Mouse (Mus musculus) thymus, postnatal 4 days (tissue): ENCODE measurements around the gene Gpr62.

Experiments used
- DNase-seq: peaks from one replicate; pipeline ENCODE4 v3.0.0; 2021

Gene Gpr62

DNA sequence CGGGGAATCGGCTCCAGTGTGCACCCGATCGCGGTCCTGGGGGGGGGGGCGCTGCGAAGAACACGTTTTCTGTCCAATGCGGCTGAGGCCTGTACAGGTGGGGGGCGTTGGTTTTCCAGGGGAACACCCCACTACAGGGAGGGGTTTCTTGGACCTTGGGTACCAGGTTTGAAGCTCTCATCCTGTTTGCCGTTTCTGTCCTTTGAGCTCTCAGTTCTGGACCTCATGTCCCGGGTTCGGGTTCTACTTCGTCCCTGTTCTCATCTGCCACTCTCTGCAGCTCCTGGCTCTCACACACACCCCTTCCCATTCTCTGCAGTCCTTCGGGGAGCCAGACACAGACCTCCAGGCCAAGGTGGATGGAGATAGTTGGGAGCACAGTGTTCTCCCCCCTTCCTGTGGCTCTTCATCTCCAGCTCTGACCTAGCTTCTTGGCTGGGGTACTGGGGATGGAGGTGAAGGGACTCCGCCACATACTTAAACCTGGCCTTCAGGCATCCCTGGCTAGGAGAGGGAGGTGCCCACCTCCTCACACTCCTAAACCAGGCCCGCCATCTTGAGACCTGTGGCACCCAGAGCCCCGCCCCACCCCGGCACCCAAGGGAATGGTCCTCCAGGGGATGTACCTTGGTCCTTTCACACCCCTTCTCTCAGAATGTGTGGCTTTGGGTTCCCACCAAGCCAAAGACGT, 11.5 kb downstream of the Gpr62 start:
- no peak for DNase-seq

DNA sequence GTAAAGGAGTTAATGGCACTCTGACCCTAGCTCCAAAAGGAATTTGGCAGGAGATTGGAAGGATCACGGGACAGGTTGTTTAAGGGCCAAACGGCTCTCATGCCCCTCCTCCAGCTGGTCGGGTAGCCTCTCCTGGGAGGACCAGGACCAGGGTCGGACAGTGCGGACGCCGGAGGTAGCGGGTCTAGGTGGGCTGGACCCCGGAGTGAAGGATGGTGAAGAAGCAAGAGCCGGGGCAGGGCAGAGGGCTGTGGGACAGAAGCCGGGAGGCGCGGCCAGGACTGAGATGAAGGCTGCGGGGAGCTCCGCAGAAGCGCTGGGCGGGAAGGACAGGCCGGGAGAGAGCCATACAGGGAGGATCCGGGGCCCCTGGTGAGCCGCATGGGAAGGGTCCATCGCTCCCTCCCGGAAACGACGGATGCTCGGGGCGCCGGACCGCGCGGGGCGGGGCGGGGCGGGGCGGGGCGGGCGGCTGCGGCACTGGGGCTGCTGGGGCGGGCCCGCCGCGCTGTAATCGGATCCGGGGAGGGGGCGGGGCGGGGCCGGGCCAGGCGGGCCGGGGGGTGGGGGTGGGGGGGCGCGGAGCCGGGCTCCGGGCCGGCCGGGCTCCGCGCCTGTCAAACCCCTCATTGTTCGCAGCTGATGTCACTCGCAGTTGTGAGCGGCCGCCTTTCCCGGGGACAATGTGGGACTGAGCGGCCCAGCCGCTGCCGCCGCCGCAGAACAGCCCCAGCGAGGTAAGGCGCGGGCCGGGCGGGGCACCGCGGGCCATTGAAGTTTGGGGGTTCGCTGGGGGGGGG, 12.3 kb downstream of the Gpr62 start, which contains the start of gene Pcbp4:
Gene Pcbp4, plus strand, starts transcription at position 21 of the 800 bp plus-strand sequence.
- peak; percentile 61 for DNase-seq

DNA sequence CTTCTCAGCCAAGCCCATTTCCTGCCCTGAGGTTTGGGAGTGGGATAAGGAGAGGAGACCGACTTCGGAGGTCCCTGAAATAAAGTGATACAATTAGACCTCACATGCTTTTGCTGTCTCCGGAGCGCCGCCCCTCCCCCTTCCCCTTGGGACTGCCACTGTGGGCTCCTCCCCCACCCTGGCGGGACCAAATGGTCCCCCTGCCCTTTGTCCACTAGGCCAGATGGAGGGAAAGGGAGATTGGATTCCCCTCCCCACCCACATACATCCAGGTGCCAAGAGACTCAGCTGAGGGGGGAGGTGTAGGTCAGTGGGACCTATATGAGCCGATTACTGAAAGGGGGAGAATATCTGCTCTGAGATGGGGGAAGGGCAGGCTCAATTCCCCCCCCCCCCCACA, 12.9 kb downstream of the Gpr62 start:
- no peak for DNase-seq

DNA sequence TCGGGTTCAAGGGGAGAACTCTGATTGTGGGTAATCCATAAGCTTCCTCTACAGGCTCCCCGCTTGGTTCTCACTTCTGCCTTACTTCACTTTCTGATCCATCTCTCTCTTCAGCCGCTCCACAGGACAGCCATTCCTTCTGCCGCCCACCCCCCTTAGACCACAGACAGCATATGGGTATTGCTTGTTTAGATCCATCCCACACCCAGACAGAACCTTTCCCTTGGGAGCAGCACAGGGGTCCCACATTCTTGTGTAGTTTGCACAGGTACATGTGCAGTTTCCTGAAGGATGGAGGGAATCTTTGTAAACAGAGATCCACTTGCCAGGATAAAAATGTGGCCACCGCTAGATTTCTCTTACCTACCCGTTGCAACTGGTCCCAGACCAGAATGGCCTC, 13.4 kb downstream of the Gpr62 start:
- DNase-seq: no peak

DNA sequence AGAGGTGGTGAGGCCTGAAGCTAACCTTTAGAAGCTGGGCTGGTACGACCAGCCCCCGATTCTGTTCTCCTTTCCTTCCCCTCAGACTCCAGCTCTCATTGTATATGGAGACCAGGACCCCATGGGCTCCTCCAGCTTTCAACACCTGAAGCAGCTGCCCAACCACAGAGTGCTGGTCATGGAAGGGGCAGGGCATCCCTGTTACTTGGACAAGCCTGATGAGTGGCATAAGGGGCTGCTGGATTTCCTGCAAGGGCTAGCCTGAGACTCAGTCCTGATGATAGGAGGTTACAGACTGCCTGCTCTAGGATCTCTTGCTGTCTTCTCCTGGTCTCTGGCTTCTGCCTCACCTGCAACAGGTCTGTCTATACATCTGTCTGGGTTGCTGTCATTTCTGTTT, 13.8 kb downstream of the Gpr62 start:
- no peak for DNase-seq

DNA sequence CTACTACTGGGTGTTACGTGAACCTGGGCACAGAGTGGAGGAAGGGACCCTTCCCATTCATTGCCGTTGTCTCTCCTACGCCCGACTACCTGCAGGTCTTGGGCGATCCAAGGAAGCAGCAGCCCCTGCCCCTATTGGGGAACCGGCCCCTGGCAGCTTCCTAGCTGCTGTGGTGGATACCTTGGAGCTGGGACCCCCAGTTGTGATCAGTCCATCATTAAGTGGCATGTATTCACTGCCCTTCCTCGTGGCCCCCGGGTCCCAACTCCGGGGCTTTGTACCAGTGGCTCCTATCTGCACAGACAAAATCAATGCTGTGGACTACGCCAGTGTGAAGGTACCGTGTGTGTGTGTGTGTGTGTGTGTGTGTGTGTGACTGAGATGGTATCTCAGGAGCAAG, 14.4 kb downstream of the Gpr62 start:
- no peak for DNase-seq

DNA sequence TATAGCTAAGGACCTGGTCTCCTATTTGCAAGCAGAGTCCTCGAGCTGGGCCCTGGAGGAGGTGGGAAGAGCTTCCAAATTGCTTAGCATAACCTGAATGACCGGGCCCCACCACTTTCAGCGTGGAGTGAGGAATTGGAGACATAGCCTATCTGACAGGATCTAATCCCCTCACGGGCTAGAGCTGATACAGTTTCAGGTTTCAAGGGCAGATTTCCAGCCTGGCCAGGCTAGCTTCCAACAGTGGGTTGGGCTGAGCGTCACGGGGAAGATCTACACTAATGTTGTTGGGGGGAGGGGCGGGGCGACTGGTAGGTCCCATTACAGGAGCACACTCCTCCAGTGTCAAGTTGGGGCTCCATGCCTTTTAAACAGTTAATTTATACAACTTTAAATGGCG, 15.1 kb downstream of the Gpr62 start:
- no peak for DNase-seq

DNA sequence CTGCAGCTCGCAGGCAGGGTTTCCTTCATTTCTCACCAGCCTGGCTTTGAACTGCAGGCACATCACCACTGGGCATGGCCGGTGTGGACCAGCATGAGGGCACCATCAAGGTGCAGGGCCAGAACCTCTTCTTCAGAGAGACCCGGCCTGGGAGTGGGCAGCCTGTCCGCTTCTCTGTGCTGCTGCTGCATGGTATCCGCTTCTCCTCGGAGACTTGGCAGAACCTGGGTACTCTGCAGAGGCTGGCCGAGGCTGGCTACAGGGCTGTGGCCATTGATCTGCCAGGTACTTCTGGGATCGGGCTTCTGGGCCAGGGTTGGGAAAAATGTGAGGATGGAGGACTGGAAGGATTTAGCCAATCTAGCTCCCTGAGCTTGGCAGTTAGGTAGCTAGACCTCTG, 15.8 kb downstream of the Gpr62 start:
- DNase-seq: no peak

DNA sequence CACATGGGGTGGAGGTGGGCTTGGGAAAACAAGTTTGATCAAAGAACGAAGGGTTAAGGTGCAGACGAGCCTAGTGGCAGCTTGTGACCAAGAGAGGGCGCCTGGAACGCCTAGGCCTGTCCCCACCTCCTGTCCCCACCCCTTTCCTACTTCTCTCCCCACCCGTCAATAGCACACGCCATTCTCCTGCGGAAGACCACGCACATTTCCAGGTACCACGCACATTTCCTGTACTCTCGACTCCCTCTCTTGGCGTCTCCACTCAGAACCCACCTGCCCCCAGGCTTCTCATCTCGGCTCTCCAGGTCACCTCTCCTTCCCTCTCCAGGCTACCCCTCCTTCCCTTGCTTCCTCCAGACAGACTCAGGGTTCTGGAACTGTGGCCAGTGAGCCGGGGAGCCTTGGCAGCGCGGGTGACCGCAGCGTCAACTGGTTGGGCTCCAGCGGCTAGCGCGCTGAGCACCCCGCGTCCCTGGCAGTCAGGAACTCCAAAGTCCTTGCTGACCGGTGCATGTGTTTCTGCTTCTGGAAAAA, 17.2 kb downstream of the Gpr62 start:
- DNase-seq: peak; percentile 80

DNA sequence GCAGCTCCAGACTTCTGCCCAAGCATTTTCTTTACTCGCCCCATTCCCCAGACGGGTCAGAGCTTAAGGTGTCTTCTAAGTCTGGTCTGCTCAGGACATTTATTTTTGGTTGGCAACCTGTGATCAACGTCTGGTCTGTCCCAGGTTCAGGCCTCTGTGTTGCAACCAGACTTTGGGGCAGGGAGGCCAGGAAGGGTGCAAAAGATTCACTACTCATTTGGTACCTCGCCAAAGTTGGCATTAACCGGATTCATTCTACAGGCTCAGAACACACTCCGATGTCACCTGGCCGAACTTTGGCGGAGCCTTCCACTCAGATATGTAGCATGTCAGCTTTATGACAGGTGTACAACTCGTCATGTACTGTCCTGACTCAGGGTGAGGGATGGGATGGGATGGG, 17.8 kb downstream of the Gpr62 start:
- DNase-seq: no peak

DNA sequence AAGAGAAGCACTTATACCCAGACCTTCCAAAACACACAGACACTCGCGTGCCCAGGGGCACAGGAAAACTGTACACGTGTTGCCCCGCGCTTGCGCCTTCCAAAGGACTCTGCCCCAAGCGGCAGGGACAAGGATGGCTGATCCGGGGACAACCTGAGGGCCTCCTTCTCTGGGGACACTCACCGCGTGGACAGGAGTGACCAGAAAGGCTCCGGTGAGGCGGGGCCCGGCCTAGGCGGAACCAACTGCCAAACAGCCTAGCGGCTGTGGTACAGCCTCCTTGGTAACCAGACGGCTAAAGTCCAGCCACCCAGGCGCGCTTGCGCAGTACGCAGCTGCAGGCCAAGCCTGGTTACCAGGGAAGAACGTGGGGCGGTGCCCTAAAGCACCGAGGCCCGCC, 18.4 kb downstream of the Gpr62 start, which contains the start of the genes Abhd14b and Abhd14a:
Gene Abhd14b, plus strand, starts transcription at position 112 of the 400 bp plus-strand sequence.
Gene Abhd14a, minus strand, starts transcription at position 331 of the 400 bp plus-strand sequence.
- peak; percentile 82 for DNase-seq

DNA sequence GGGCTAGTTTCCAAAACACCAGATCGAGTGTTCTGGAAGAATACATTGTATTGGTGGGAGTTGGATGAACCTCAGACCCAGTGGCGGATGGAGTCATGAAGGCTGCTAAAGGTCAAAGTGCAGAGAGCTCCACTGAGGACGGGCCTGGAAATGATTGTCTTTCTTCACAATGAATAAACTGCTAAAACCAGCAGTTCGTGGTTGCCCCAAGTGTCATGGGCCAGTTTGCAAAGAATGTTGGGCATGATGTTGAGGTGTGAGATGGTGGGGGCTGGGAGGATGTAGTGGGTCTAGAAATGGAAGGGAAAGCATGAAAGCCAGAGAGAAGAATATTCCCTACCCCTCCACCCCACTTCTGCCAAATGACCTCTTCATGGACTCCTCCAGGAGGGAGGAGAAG, 20.9 kb downstream of the Gpr62 start:
- no peak for DNase-seq

DNA sequence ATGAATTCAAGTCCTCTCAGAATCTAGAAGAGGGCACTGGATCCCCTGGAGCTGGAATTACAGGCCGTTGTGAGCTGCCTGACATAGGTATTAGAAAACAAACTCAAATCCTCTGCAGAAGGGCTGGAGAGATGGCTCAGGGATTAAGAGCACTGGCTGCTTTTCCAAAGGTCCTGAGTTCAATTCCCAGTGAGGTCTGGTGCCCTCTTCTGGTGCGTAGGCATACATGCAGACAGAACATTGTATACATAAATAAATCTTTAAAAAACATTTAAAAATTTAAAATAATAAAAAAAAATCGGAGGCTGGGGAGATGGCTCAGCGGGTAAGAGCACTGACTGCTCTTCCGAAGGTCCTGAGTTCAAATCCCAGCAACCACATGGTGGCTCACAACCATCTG, 23.1 kb downstream of the Gpr62 start:
- no peak for DNase-seq

DNA sequence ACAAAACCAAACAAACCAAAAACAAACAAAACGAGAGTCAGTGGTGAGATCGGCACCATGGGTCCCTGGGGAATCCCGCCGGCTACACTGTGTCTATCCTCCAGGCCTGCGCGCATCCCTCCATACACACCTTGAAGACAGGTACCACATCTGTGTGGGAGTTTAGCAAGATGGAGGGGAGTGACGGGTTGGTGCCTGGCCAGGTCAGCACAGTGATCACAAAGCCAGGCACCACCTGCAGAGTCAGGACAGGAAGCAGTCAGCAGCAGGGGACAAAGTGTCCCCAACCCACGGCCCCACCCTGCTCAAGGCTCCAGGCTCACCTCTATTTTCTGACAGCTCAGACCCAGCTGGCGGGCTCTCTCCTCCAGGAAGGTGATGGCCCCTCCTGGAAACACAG, 29.2 kb downstream of the Gpr62 start:
- DNase-seq: no peak

DNA sequence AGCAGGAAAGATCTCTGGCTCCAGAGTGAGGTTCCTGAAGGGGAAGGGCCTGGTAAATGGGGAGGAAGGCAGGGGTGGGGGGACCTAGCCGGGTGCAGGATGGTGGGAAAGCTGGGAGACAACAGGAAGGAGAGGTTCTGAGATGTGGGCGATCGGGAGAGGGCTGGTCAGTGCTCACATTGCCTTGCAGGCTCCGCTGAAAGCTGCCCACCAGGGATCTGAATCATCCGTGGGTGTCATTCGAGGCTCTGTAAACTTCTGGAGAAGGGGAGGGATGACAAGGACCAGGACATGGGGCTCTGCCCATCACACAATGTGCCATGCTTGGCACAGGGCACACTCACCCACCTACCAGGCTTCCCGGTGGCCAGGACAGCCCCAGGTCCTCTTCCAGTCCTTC, 32.3 kb downstream of the Gpr62 start:
- no peak for DNase-seq

DNA sequence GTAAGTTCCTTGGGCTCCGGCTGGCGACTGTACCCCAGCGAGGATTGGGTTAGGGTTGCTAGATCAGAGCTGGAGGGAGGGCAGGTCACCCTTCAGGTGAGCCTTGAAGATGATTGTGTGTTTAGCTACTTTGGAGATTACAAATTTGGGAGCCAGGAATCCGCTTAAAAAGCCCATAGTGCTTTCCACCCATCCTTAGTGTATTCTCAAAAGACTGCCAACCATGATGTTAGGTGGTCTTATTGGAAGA, 35.8 kb downstream of the Gpr62 start:
- DNase-seq: no peak

DNA sequence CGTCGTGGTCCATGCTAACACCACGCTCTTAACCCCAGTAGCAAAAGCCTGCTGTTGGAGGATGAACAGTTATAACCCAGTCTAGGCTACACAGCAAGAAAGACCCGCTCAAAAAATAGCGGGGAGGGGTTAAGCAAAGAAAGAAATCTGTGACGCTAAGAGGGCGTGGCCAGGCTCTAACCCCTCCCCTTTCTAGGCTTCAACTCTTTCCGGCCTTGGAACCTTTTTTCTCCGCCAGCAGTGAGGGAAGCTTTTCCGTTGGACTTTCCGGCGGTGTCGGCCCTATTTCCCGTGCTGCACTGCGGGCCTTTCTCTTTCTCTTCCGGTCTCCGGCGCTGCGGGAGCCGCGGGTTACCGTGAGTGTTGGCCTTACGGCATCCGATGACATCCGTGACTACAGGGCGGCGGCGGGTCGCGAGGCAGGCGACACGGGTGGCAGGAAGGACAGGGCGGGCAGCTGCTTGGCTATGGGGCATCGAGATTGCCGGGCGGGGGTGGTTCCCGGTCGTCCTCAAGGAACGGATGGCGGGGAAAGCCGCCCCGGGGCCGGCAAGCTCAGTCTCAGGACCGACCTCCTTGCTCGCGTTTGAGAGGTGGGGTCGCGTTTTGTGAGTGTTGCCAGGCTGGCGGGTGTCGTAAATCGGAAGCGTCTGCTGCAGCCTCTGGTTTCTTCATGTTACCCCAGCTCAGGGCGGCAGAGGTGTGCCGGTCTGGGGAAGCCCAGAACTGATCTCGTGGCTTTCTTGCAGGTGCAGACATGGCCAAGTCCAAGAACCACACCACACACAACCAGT, 36.3 kb downstream of the Gpr62 start, which contains the start of gene Rpl29:
Gene Rpl29, plus strand, starts transcription at position 234 of the 794 bp plus-strand sequence.
- DNase-seq: peak; percentile 97

DNA sequence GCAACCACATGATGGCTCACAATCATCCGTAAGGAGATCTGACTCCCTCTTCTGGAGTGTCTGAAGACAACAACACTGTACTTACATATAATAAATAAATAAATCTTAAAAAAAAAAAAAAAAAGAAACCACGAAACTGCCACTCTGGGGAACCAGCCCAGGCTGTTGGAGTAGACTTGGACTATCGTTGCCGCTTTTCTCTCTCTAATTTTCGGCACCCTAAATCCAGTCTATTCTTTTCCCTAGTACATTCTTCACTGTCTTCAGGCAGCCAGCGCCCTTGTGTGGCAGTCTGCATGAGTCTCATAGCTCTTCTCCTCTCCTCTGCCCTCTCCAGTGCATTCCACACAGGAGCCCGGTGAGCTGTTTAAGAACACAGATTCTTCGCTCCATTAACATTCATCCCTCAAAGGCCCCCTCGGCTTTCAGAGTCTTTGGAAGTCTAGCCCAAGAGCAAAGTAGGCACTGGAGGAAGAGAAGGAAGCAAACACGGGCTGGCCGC, 37.0 kb downstream of the Gpr62 start:
- DNase-seq: no peak

DNA sequence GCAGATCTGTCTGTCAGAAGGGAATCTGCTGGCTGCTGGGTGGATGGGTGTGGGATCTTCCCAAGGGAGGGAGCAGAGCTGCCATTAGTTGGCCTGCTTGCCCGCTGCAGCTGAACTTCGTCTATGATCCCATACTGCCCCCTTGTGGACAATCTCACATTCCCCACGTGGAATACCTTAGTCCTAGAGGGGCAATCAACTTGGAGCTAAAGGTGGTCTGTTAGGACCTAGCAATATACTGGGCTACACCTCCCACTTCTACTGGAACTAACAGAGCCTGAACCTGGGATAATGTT, 43.9 kb downstream of the Gpr62 start:
- peak; percentile 85 for DNase-seq

DNA sequence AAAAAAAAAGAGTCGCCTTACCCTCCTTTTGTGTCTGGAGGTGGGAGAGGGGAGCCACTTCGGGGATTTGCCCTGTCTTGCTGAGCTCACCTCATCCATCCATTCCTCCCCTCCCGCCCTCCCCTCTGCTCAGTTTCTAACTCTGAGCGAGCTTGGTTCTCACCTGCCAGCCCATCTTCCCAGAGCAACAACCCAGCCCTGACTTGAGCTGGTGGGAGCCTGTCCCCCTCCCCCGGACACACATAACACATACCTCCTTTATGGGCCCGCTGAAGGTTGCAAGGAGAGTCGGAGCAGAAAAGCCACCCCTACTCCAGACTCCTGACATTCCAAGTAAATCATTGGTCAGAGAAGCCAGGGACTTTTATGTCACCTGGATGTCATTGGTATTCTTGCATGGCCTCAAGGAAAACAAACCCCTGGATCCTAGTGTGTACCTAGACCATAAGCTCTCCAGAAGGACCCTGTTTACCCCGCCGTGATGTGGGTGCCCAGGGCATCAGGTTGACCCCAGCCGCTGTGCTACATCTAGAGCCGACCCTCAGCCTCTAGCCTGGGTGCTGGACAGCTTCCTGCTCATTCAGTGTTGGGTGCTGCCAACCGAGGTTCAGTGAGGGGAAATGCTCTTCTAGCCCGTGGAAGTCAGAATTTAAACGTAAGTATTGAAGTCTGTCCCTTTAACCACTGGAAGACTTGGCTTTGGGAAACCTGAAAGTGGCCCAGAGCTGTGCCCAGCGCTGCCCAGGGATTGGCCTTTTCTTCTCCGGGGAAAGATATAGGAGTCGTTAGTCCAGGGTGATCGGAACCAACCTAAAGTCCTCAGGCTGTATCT, 44.5 kb downstream of the Gpr62 start:
- no peak for DNase-seq

DNA sequence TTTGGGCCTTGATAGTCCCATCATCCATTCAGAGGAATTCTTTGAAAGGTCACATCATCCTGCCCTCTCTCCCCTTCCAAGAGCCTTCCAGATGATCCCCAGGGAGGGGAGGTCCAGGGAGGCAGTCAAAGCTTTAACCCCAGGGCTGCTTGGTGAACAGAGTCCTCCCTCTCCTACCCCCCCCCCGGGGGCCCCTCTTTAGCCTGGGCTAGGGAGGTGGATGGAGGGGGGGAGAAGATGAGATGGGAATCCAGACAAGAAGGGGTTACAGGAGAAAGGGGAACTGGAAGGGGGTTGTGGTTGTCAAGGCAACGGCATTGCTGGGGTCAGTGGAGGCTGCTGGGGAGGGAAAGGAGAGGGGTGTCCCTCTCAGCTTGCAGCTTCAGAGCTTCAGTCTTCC, 45.1 kb downstream of the Gpr62 start:
- no peak for DNase-seq

DNA sequence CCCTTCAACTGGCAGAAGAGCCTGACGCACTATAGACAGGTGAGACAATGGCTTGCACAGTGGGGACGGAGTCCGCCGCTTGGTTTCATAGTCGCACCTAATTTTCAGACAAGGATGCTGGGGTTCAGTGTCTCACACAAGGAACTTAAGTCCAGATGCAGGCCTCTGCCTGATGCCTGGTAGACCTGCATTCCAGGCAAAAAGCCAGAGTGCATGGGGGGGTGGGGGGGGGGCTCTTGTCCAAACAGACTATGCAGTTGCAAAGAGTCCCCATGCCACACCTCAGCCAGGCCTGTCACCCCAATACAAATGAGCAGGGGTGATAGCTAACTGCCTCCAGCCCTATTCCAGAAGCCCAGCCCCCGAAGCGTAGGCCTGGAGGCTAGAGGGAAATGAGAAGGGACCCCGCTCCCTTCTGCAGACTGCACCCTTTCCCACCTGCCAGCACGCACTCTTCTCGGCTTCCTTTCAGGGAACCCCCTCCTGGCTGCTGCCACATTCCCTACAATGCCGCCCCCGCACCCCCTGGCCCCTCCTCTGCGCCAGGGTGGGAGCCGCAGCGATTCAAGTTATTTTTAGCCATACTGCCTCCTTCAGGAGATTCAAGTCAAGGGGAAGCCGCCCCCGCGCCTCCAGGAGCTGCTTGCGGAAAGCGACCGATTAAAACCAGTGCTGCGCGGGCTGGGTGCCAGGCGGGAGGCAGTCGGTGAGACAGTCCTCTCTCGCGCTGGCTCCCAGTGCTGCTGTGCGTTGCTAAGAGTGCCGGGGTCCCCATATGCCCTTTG, 47.7 kb downstream of the Gpr62 start:
- DNase-seq: peak; percentile 67
